Mouse (Mus musculus) midbrain, postnatal 0 days (tissue): ENCODE data around the gene Pum1. TPM values are rescaled to one million over a fixed set of nuclear protein-coding genes. Genes with fewer than 3 reads are reported as not detected.
"Not testable (repeated sequence)": the region's sequence is repeated elsewhere in the genome, so short reads cannot be mapped to it uniquely, and the experiment has no call there.

Source experiments
- ATAC-seq: fragments of 200-750 bp; cut with Nextera tagmentation; 2 replicates; pipeline ENCODE4 v1.8.0; 2017; ENCODE audit warnings: moderate number of reproducible peaks, mild to moderate bottlenecking, moderate TSS enrichment, moderate library complexity; ENCODE audit not compliant: low FRiP score
- DNase-seq: peaks from one replicate; pipeline ENCODE4 v3.0.0-alpha.2; 2015; ENCODE audit warnings: low spot score
- H3K27ac ChIP-seq: fragments of 300-500 bp; sonication (generic); 2 replicates; pipeline ENCODE4 v1.5.1; 2014; ENCODE audit warnings: low read depth, mild to moderate bottlenecking, low read length, mixed read lengths
- H3K27me3 ChIP-seq: fragments of 300-500 bp; sonication (generic); 2 replicates; pipeline ENCODE4 v1.6.1; 2014; ENCODE audit warnings: low read length, control low read depth, mixed read lengths; ENCODE audit not compliant: insufficient read depth
- H3K36me3 ChIP-seq: fragments of 300-500 bp; sonication (generic); 2 replicates; pipeline ENCODE4 v1.6.1; 2014; ENCODE audit warnings: low read length, control low read depth, mixed read lengths; ENCODE audit not compliant: insufficient read depth
- H3K4me1 ChIP-seq: fragments of 300-500 bp; sonication (generic); 2 replicates; pipeline ENCODE4 v1.6.1; 2014; ENCODE audit warnings: mild to moderate bottlenecking, control low read depth, antibody characterized with exemption, low read length, mixed read lengths; ENCODE audit not compliant: insufficient read depth
- H3K4me2 ChIP-seq: fragments of 300-500 bp; sonication (generic); 2 replicates; pipeline ENCODE4 v1.6.1; 2014; ENCODE audit warnings: low read depth, mild to moderate bottlenecking, low read length, mixed read lengths; ENCODE audit not compliant: poor library complexity, severe bottlenecking
- H3K4me3 ChIP-seq: fragments of 300-500 bp; sonication (generic); 2 replicates; pipeline ENCODE4 v1.5.1; 2014; ENCODE audit warnings: low read depth, mild to moderate bottlenecking, low read length, moderate library complexity
- H3K9ac ChIP-seq: fragments of 300-500 bp; sonication (generic); replicated peaks from 2 replicates; pipeline ENCODE4 v1.6.1; 2014; ENCODE audit warnings: mild to moderate bottlenecking, low read length, moderate library complexity, mixed read lengths; ENCODE audit not compliant: poor library complexity, severe bottlenecking
- H3K9me3 ChIP-seq: fragments of 300-500 bp; sonication (generic); 2 replicates; pipeline ENCODE4 v1.6.1; 2016; ENCODE audit warnings: low read length, control low read depth
- CTCF ChIP-seq: IDR thresholded peaks from 2 replicates; pipeline ENCODE4 v1.5.1; 2016; ENCODE audit warnings: antibody characterized with exemption, mild to moderate bottlenecking
- WGBS: fragments of 180-500 bp; shearing (Covaris S2); extraction: QIAGEN DNeasy Blood & Tissue Kit; methylation state at CpG from one replicate; pipeline ENCODE4 v1.1.7; 2014; 5-methylcytosine and 5-hydroxymethylcytosine counted together
- polyA plus RNA-seq: library from polyadenylated mRNA; unstranded; fragments of >200 nt; fragmentation: Nextera tagmentation; extraction: Ambion mirVana; gene quantifications from 2 replicates; pipeline ENCODE4 v1.2.1, GENCODE M21; 2015
- total RNA-seq: library from RNA; depleted of rRNA; stranded (reverse); fragments of >200 nt; gene quantifications from 2 replicates; pipeline ENCODE4 v1.2.3, GENCODE M21; 2014

The Pum1 gene
- total and polyA plus RNA-seq, 2 experiments from 2014 or later: 73.6 to 87.2 TPM

DNA sequence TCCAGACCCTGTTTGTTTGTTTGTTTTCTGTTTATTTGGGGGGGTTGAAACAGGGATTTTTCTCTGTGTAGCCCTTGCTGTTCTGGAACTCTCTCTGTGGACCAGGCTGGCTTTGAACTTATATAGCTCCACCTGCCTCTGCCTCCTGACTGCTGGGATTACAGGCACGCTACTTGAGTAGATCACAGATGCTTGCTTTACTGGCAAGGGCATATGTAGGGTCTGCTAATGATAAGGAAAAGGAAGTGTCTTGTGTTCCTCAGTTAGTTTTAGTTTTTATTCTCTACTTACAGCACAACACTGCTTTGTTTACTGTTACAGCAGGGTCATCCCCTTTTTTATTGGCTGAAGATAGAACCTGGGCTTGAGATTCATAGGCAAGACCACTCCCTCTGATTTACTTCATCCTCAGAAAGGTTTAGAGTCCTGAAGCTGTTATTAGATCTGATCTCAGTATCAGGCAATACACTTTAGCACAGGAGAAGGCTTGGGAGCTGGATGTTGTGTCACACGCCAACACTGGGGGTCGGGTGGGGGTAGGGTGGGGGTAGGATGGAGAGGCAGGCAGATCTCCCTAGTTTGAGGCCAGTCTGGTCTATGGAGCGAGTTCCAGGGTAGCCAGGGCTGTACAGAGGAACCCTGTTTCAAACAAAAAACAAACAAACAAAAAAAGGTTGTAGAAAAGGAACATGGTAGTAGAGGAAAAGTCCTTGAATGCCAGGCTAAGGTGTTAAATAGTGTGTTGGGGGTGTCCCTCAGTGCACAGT, 8.1 kb downstream of the Pum1 start:
- TF ChIP-seq CTCF: no peak
- Histone ChIP-seq H3K27ac (no peak overlapping the region), H3K9ac (no peak overlapping the region), H3K4me3 (no peak overlapping the region), H3K36me3 (peaks cover 14% of the 10 kb centered on the region; the same call in 1 of the 2 replicates), H3K4me1 (no peaks in the 10 kb centered on the region; the same call in 1 of the 2 replicates), H3K9me3 (no peaks in the 10 kb centered on the region), H3K4me2 (no peak overlapping the region), H3K27me3 (no peaks in the 10 kb centered on the region)
- no peak for DNase-seq
- no peak for ATAC-seq
- WGBS: 90% methylated on average over 4 of the region's 4 CpGs

DNA sequence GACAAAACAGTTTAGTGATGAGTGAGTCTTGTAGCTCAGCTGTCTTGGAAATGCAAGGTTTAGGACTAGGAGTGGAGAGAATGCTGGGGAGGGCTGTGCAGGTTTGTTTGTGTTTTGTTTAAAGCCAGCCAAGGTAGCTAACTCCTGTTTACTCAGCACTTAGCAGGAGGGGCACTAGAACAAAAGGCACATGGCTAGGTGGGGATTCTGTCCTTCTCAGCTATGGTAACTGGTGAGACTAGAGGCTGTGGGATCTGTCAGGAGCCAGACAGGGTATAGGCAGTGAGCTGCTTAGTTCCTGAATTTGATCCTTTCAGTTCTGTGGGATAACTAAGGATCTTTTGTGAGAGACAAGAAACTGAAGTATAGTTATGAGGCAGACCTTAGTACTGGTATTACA, 9.0 kb downstream of the Pum1 start:
- peaks cover 14% of the 10 kb centered on the region; the same call in 1 of the 2 replicates for H3K36me3 ChIP-seq

DNA sequence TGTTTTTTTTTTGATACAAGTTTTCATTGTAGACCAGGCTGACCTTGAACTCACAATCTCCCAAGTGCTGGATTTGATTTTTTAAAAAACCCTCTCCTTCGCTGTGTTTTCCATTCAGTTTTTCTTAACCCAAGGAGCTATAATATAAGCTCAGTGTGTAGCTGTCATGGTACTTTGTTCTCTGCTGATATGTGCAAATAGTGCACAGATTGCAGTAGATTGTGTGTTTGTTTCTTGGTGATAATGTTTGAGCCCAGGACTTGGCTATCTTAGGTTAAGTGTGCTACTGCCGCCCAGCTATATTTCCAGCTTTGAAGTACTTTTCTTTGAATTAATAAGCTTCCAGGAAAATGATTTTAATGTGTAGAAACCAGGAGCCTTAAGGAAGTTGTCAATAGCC, 13.6 kb downstream of the Pum1 start:
- H3K4me2 ChIP-seq: no peak overlapping the region
- no peak overlapping the region for H3K9ac ChIP-seq
- WGBS: 79% methylated on average over 2 of the region's 2 CpGs
- no peaks in the 10 kb centered on the region for H3K27me3 ChIP-seq
- H3K4me1 ChIP-seq: no peaks in the 10 kb centered on the region
- DNase-seq: no peak
- H3K36me3 ChIP-seq: 0 out of 2 replicates have a peak, but pooled peaks cover 1% of the 10 kb centered on the region
- no peak overlapping the region for H3K4me3 ChIP-seq
- H3K9me3 ChIP-seq: no peaks in the 10 kb centered on the region
- TF ChIP-seq CTCF: no peak
- ATAC-seq: no peak
- H3K27ac ChIP-seq: no peak overlapping the region

More for the DNA sequence above, 9.0 kb downstream of the Pum1 start:
- H3K9ac ChIP-seq: no peak overlapping the region
- DNase-seq: no peak
- no peak overlapping the region for H3K27ac ChIP-seq
- no peaks in the 10 kb centered on the region for H3K9me3 ChIP-seq
- H3K27me3 ChIP-seq: no peaks in the 10 kb centered on the region
- H3K4me3 ChIP-seq: no peak overlapping the region
- H3K4me1 ChIP-seq: no peaks in the 10 kb centered on the region; the same call in 1 of the 2 replicates
- TF ChIP-seq CTCF: no peak
- ATAC-seq: no peak
- H3K4me2 ChIP-seq: no peak overlapping the region

DNA sequence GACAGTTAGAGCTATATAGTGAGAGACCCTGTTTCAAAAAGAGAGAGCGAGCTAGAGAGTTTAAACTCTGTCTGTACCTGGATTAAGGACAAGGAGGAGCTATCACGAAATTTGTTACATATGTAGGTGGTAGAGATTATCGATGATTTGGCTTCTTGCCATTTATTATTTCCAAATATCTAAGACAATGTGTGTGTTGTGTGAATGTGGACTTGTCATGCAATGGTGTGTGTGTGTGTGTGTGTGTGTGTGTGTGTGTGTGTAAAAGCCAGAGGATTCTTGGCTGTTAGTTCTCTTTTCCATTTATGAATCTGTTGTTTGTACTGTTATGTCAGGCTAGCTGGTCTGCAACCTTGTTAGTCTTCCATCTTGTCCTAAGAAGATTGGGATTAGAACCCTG, 15.0 kb downstream of the Pum1 start:
- H3K9me3 ChIP-seq: no peaks in the 10 kb centered on the region
- ATAC-seq (no peak), DNase-seq (no peak)
- no peak overlapping the region for H3K9ac ChIP-seq
- WGBS: 96% methylated on average over 3 of the region's 3 CpGs
- no peaks in the 10 kb centered on the region for H3K4me1 ChIP-seq
- H3K4me3 ChIP-seq: no peak overlapping the region
- H3K27ac ChIP-seq: no peak overlapping the region
- no peaks in the 10 kb centered on the region for H3K27me3 ChIP-seq
- no peaks in the 10 kb centered on the region for H3K36me3 ChIP-seq
- no peak overlapping the region for H3K4me2 ChIP-seq
- TF ChIP-seq CTCF: no peak

DNA sequence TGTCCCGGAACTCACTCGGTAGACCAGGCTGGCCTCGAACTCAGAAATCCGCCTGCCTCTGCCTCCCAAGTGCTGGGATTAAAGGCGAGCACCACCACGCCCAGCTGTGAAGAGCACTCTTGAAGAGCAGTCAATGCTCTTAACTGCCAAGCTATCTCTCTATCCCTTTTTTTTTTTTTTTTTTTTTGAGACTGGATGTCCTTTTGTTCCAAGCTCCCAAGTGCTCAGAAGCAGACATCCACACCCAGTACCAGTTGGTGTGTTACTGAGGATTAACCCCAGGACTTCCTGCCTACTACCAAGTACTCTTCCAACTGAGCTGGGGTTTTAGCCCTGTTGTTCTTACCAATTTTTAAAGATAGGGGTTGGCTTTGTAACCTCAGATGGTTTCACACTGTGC, 17.6 kb downstream of the Pum1 start:
- Histone ChIP-seq H3K27ac (no peak overlapping the region), H3K4me1 (no peaks in the 10 kb centered on the region), H3K4me3 (no peak overlapping the region), H3K27me3 (no peaks in the 10 kb centered on the region), H3K9ac (no peak overlapping the region), H3K9me3 (no peaks in the 10 kb centered on the region), H3K36me3 (no peaks in the 10 kb centered on the region), H3K4me2 (no peak overlapping the region)
- ATAC-seq (no peak), DNase-seq (no peak)
- TF ChIP-seq CTCF: no peak
- over 99% methylated on average over 6 of the region's 6 CpGs for WGBS

DNA sequence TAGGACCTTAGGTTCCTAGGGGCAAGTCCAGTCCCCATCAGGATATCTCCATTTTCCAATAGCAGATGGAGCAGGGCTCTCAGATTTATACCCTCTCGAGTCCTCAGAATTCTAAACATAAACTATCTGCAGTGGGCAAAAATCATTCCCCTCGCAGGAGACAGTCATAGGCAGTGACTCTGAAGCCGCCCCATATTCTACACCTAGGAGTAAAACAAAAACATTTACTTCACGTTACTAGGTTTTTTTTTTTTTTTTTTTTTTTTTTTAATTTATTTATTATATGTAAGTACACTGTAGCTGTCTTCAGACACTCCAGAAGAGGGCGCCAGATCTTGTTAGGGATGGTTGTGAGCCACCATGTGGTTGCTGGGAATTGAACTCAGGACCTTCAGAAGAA, 19.9 kb downstream of the Pum1 start:
- not testable (repeated sequence) for H3K27me3 ChIP-seq, H3K27ac ChIP-seq, H3K4me3 ChIP-seq, H3K9me3 ChIP-seq, ATAC-seq, DNase-seq, H3K4me1 ChIP-seq, H3K9ac ChIP-seq, H3K4me2 ChIP-seq, H3K36me3 ChIP-seq
- 96% methylated on average over 4 of the region's 5 CpGs for WGBS
